Mouse (Mus musculus) forebrain, postnatal 0 days (tissue): Measurements from ENCODE around the gene Snrnp25. TPM values are rescaled to one million over a fixed set of nuclear protein-coding genes. Genes with fewer than 3 reads are reported as not detected.
A peak's percentile ranks its signal among the peaks of the same experiment; 100 is the strongest.

Source experiments
- ATAC-seq: fragments of 200-750 bp; cut with Nextera tagmentation; 2 replicates; pipeline ENCODE4 v1.8.0; 2017; ENCODE audit warnings: mild to moderate bottlenecking, moderate library complexity
- DNase-seq: peaks from one replicate; pipeline ENCODE4 v3.0.0-alpha.2; 2015
- H3K27ac ChIP-seq: fragments of 300-500 bp; sonication (generic); 2 replicates; pipeline ENCODE4 v1.5.1; 2014; ENCODE audit warnings: low read depth, mild to moderate bottlenecking, antibody characterized with exemption, low read length, moderate library complexity, mixed read lengths
- H3K27me3 ChIP-seq: fragments of 300-500 bp; sonication (generic); 2 replicates; pipeline ENCODE4 v1.6.1; 2014; ENCODE audit warnings: mild to moderate bottlenecking, low read length, mixed read lengths; ENCODE audit not compliant: insufficient read depth
- H3K36me3 ChIP-seq: fragments of 300-500 bp; sonication (generic); 2 replicates; pipeline ENCODE4 v1.6.1; 2014; ENCODE audit warnings: mild to moderate bottlenecking, moderate library complexity; ENCODE audit not compliant: insufficient read depth
- H3K4me1 ChIP-seq: fragments of 300-500 bp; sonication (generic); 2 replicates; pipeline ENCODE4 v1.6.1; 2014; ENCODE audit warnings: antibody characterized with exemption; ENCODE audit not compliant: insufficient read depth
- H3K4me2 ChIP-seq: fragments of 300-500 bp; sonication (generic); 2 replicates; pipeline ENCODE4 v1.6.1; 2014; ENCODE audit warnings: low read depth, mild to moderate bottlenecking, moderate library complexity
- H3K4me3 ChIP-seq: fragments of 300-500 bp; sonication (generic); 2 replicates; pipeline ENCODE4 v1.5.1; 2014; ENCODE audit warnings: low read depth, low read length, mixed read lengths
- H3K9ac ChIP-seq: fragments of 300-500 bp; sonication (generic); 2 replicates; pipeline ENCODE4 v1.6.1; 2014; ENCODE audit warnings: mild to moderate bottlenecking
- H3K9me3 ChIP-seq: fragments of 300-500 bp; sonication (generic); 2 replicates; pipeline ENCODE4 v1.6.1; 2016; ENCODE audit warnings: low read length
- CTCF ChIP-seq: sonication (generic); IDR thresholded peaks from 2 replicates; pipeline ENCODE4 v1.5.1; 2016; ENCODE audit warnings: antibody characterized with exemption, control low read depth, low read depth
- WGBS: fragments of 180-500 bp; shearing (Covaris S2); extraction: QIAGEN DNeasy Blood & Tissue Kit; methylation state at CpG from one replicate; pipeline ENCODE4 v1.1.7; 2014; 5-methylcytosine and 5-hydroxymethylcytosine counted together
- polyA plus RNA-seq: library from polyadenylated mRNA; unstranded; fragments of >200 nt; fragmentation: Nextera tagmentation; extraction: Ambion mirVana; gene quantifications from 2 replicates; pipeline ENCODE4 v1.2.1, GENCODE M21; 2015
- total RNA-seq: library from RNA; depleted of rRNA; stranded (reverse); fragments of >200 nt; gene quantifications from 2 replicates; pipeline ENCODE4 v1.2.3, GENCODE M21; 2014

Gene Snrnp25
- total and polyA plus RNA-seq, 2 experiments from 2014 or later, result 15.2 to 50.4 TPM

- peak; percentile 100 for TF ChIP-seq CTCF
- no peaks in the 10 kb centered on the region for H3K9me3 ChIP-seq
- no peaks in the 10 kb centered on the region for H3K36me3 ChIP-seq
- H3K4me3 ChIP-seq, result peak overlapping the region; percentile 4
- peak; percentile 95 for DNase-seq
- H3K27ac ChIP-seq, result peak overlapping the region; percentile 89
- H3K4me2 ChIP-seq, result peak overlapping the region; percentile 48
- peak overlapping the region; percentile 64 for H3K9ac ChIP-seq
- peak; percentile 91 for ATAC-seq
- no peaks in the 10 kb centered on the region for H3K27me3 ChIP-seq
- 9% methylated on average over 28 of the region's 28 CpGs for WGBS
- H3K4me1 ChIP-seq, result peaks cover 28% of the 10 kb centered on the region
Measured at GRCm38 (mm10) chr11:32161922-32162804, 43.1 kb upstream of the Snrnp25 start.

- ATAC-seq (no peak), DNase-seq (no peak)
- no peak for TF ChIP-seq CTCF
- Histone ChIP-seq H3K4me2 (no peak overlapping the region), H3K4me3 (no peak overlapping the region), H3K36me3 (no peaks in the 10 kb centered on the region), H3K27ac (no peak overlapping the region), H3K27me3 (no peaks in the 10 kb centered on the region), H3K4me1 (peaks cover 7% of the 10 kb centered on the region), H3K9ac (no peak overlapping the region), H3K9me3 (no peaks in the 10 kb centered on the region)
- 83% methylated on average over 4 of the region's 4 CpGs for WGBS
Measured at GRCm38 (mm10) chr11:32166683-32167082, 38.5 kb upstream of the Snrnp25 start.

GRCm38 (mm10) chr11:32178506-32178905 is 26.7 kb upstream of the Snrnp25 start:
- no peaks in the 10 kb centered on the region for H3K36me3 ChIP-seq

GRCm38 (mm10) chr11:32181246-32181645 is 24.0 kb upstream of the Snrnp25 start:
- WGBS, result 88% methylated on average over 4 of the region's 4 CpGs
- Histone ChIP-seq H3K9ac (no peak overlapping the region), H3K36me3 (no peaks in the 10 kb centered on the region), H3K4me2 (no peak overlapping the region), H3K27me3 (no peaks in the 10 kb centered on the region), H3K4me1 (no peaks in the 10 kb centered on the region), H3K27ac (no peak overlapping the region), H3K9me3 (no peaks in the 10 kb centered on the region), H3K4me3 (no peak overlapping the region)
- DNase-seq (no peak), ATAC-seq (no peak)
- TF ChIP-seq CTCF, result no peak

More at GRCm38 (mm10) chr11:32178506-32178905, 26.7 kb upstream of the Snrnp25 start:
- no peak for TF ChIP-seq CTCF
- H3K4me2 ChIP-seq, result no peak overlapping the region
- no peaks in the 10 kb centered on the region for H3K9me3 ChIP-seq
- no peak overlapping the region for H3K9ac ChIP-seq
- 90% methylated on average over 1 of the region's 1 CpGs for WGBS
- no peak for DNase-seq
- no peak overlapping the region for H3K27ac ChIP-seq
- H3K4me3 ChIP-seq, result no peak overlapping the region
- no peaks in the 10 kb centered on the region for H3K27me3 ChIP-seq
- no peaks in the 10 kb centered on the region for H3K4me1 ChIP-seq
- ATAC-seq, result no peak

- H3K9ac ChIP-seq, result no peak overlapping the region; the same call in 1 of the 2 replicates
- H3K27me3 ChIP-seq, result no peaks in the 10 kb centered on the region
- peak; percentile 91 for TF ChIP-seq CTCF
- H3K9me3 ChIP-seq, result no peaks in the 10 kb centered on the region
- H3K4me2 ChIP-seq, result 0 out of 2 replicates have a peak overlapping the region, but pooled peaks have one; percentile 24
- peak; percentile 86 for ATAC-seq
- peak; percentile 97 for DNase-seq
- H3K36me3 ChIP-seq, result no peaks in the 10 kb centered on the region
- 41% methylated on average over 24 of the region's 25 CpGs for WGBS
- peak overlapping the region; percentile 17; the same call in 1 of the 2 replicates for H3K4me3 ChIP-seq
- H3K27ac ChIP-seq, result no peak overlapping the region
- H3K4me1 ChIP-seq, result no peaks in the 10 kb centered on the region
Measured at GRCm38 (mm10) chr11:32181973-32182868, 23.0 kb upstream of the Snrnp25 start.

- H3K36me3 ChIP-seq, result no peaks in the 10 kb centered on the region
- H3K4me3 ChIP-seq, result no peak overlapping the region
- H3K27ac ChIP-seq, result no peak overlapping the region
- H3K4me1 ChIP-seq, result no peaks in the 10 kb centered on the region
- 93% methylated on average over 8 of the region's 8 CpGs for WGBS
- no peak overlapping the region for H3K9ac ChIP-seq
- no peaks in the 10 kb centered on the region for H3K9me3 ChIP-seq
- no peak overlapping the region for H3K4me2 ChIP-seq
- TF ChIP-seq CTCF, result no peak
- H3K27me3 ChIP-seq, result no peaks in the 10 kb centered on the region
- DNase-seq, result no peak
- no peak for ATAC-seq
Measured at GRCm38 (mm10) chr11:32184469-32184868, 20.7 kb upstream of the Snrnp25 start.
